20 mouse cellular contexts compared by ENCODE assay signal in genomic region chr2:72141091-72141490, GRCm38 (mm10).
A peak's percentile ranks its signal among the peaks of the same experiment; 100 is the strongest.
DNase-seq lines count a peak whose midpoint lies in the region; ATAC-seq and TF ChIP-seq lines count a peak whose summit lies in the region.
"Had no signal": no experiment of that assay in that cellular context is flagged by ENCODE, and none has a peak within 500 bp of the region (broad histone marks: within the 10 kb centered on the region; RNA-seq: fewer than 3 reads in every experiment).

No protein-coding gene starts in this region.

- TF ChIP-seq CTCF in spleen, adult 2 months (IDR thresholded peaks at IDR 0.05; ENCODE audit: extremely low read depth, insufficient read depth, insufficient read length, insufficient replicate concordance): no peak
- no peak for TF ChIP-seq CTCF in CH12.LX (conservative IDR thresholded peaks at IDR 0.05 in 1 of 2, IDR thresholded peaks at IDR 0.05 in 1 of 2; ENCODE audit: low read depth in 2 of 2, low read length in 2 of 2)
- no peak for TF ChIP-seq CTCF in kidney, adult 2 months (conservative IDR thresholded peaks at IDR 0.05; ENCODE audit: insufficient read depth, insufficient read length, low read depth, low read length)

- H3K27ac ChIP-seq in heart, embryonic 11.5 days (ENCODE audit: low read depth, low read length): no peak overlapping the region
- peak overlapping the region; percentile 70 for H3K27ac ChIP-seq in spleen, adult 2 months (ENCODE audit: insufficient read depth, low read length)
- H3K27ac ChIP-seq in CH12.LX (ENCODE audit: insufficient read depth, low read depth): no peak overlapping the region
- no peak overlapping the region for H3K27ac ChIP-seq in kidney, adult 2 months (ENCODE audit: insufficient read depth, low read depth, low read length)
- H3K27ac ChIP-seq: embryonic facial prominence, embryonic 13.5 days; forebrain, embryonic 12.5 days; gastrocnemius, adult 2 months; hindbrain, embryonic 15.5 days had no signal

- H3K4me2 ChIP-seq in heart, embryonic 11.5 days: no peak overlapping the region
- no peak overlapping the region for H3K4me2 ChIP-seq in CH12.LX (ENCODE audit: insufficient read depth, low read depth, poor library complexity, severe bottlenecking)
- H3K4me2 ChIP-seq: embryonic facial prominence, embryonic 13.5 days; forebrain, embryonic 12.5 days; hindbrain, embryonic 15.5 days had no signal

- no peaks in the 10 kb centered on the region for H3K27me3 ChIP-seq in heart, embryonic 11.5 days (ENCODE audit: control insufficient read depth, insufficient read depth, low read length)
- H3K27me3 ChIP-seq in spleen, adult 2 months (ENCODE audit: control insufficient read depth, insufficient read depth, low read length): no peaks in the 10 kb centered on the region
- H3K27me3 ChIP-seq in CH12.LX (replicated peaks): peaks cover 3% of the 10 kb centered on the region
- H3K27me3 ChIP-seq in splenic B cell, adult 2 months (ENCODE audit: control insufficient read depth, insufficient read depth, low read length, poor library complexity, severe bottlenecking): no peaks in the 10 kb centered on the region
- H3K27me3 ChIP-seq in kidney, adult 2 months (replicated peaks; ENCODE audit: control insufficient read depth, insufficient read depth, low read length): no peaks in the 10 kb centered on the region
- H3K27me3 ChIP-seq: embryonic facial prominence, embryonic 13.5 days; hindbrain, embryonic 15.5 days had no signal

- H3K36me3 ChIP-seq in heart, embryonic 11.5 days (ENCODE audit: control insufficient read depth, insufficient read depth, low read length): no peaks in the 10 kb centered on the region
- no peaks in the 10 kb centered on the region for H3K36me3 ChIP-seq in spleen, adult 2 months (ENCODE audit: control insufficient read depth, insufficient read depth, low read length)
- no peaks in the 10 kb centered on the region for H3K36me3 ChIP-seq in CH12.LX (replicated peaks in 1 of 2; ENCODE audit: control insufficient read depth in 1 of 2, insufficient read depth in 1 of 2, low read length in 1 of 2)
- H3K36me3 ChIP-seq in splenic B cell, adult 2 months (ENCODE audit: control insufficient read depth, insufficient read depth, low read length, poor library complexity, severe bottlenecking): no peaks in the 10 kb centered on the region
- no peaks in the 10 kb centered on the region for H3K36me3 ChIP-seq in kidney, adult 2 months (ENCODE audit: control insufficient read depth, insufficient read depth, low read length)
- H3K36me3 ChIP-seq: embryonic facial prominence, embryonic 13.5 days; forebrain, embryonic 12.5 days; hindbrain, embryonic 15.5 days had no signal

- peaks cover 7% of the 10 kb centered on the region; the same call in 1 of the 2 replicates for H3K4me1 ChIP-seq in heart, embryonic 11.5 days (ENCODE audit: control insufficient read depth, insufficient read depth, low read length)
- peaks cover 24% of the 10 kb centered on the region for H3K4me1 ChIP-seq in spleen, adult 2 months (ENCODE audit: control insufficient read depth, insufficient read depth, insufficient read length)
- peaks cover 8 to 31% of the 10 kb centered on the region in 2 experiments; a peak in 3 of 4 replicates for H3K4me1 ChIP-seq in CH12.LX (ENCODE audit: control insufficient read depth in 1 of 2, insufficient read depth in 2 of 2)
- no peaks in the 10 kb centered on the region; the same call in none of the 2 replicates for H3K4me1 ChIP-seq in kidney, adult 2 months (ENCODE audit: control insufficient read depth, insufficient read depth, low read length)
- H3K4me1 ChIP-seq: hindbrain, embryonic 15.5 days had no signal

- TF ChIP-seq POLR2A in spleen, adult 2 months (IDR thresholded peaks at IDR 0.05; ENCODE audit: low read depth, low read length): no peak
- TF ChIP-seq POLR2A in CH12.LX (IDR thresholded peaks at IDR 0.05; ENCODE audit: low read depth, low read length): no peak
- no peak for TF ChIP-seq POLR2A in kidney, adult 2 months (IDR thresholded peaks at IDR 0.05; ENCODE audit: low read depth, low read length)

- no peaks in the 10 kb centered on the region for H3K79me2 ChIP-seq in CH12.LX (replicated peaks; ENCODE audit: control insufficient read depth, extremely low read depth, insufficient read depth, poor library complexity, severe bottlenecking)

- in situ Hi-C loops in CH12.LX (cut with MboI; ENCODE audit: low pct_ligation_motif_present, low pct_unique_long_range_greater_than_20kb, low sequenced_read_pairs): loop anchor here (10.0 kb wide), 1 partner anchor 46 kb away; no protein-coding TSS in a partner anchor

- dilution Hi-C loops in CH12.LX (cut with MboI; ENCODE audit: extremely low pct_ligation_motif_present, extremely low pct_unique_long_range_greater_than_20kb, low sequenced_read_pairs): no loop called here

- no peak overlapping the region for H3K4me3 ChIP-seq in heart, embryonic 11.5 days (ENCODE audit: low read depth, low read length)
- H3K4me3 ChIP-seq in spleen, adult 2 months (ENCODE audit: extremely low read depth, insufficient read depth, insufficient read length): no peak overlapping the region
- no peak overlapping the region for H3K4me3 ChIP-seq in CH12.LX (replicated peaks in 1 of 3; ENCODE audit: low read depth in 2 of 3, low read length in 2 of 3, poor library complexity in 1 of 3)
- H3K4me3 ChIP-seq in kidney, adult 2 months (ENCODE audit: insufficient read depth, low read depth, low read length): no peak overlapping the region
- H3K4me3 ChIP-seq: embryonic facial prominence, embryonic 13.5 days; forebrain, embryonic 12.5 days; gastrocnemius, adult 2 months; hindbrain, embryonic 15.5 days had no signal

- TF ChIP-seq RAD21 in CH12.LX (IDR thresholded peaks at IDR 0.05; ENCODE audit: low read depth, low read length): no peak

- DNase-seq in heart, adult 11 months: peak; percentile 61
- no peak for DNase-seq in spleen, adult 2 months (ENCODE audit: low read depth in 1 of 2, low spot score in 2 of 2)
- DNase-seq in spleen, postnatal 14 days (ENCODE audit: low spot score in 2 of 2): no peak
- DNase-seq in CH12.LX (ENCODE audit: extremely low read depth): peak; percentile 20
- DNase-seq in splenic B cell, adult 2 months (ENCODE audit: low read depth, low spot score): peak; percentile 35
- no peak for DNase-seq in kidney, adult 2 months
- DNase-seq: adrenal gland, postnatal 25 days; cerebellum, adult 18-20 months; cerebellum, adult 9-11 months; cerebellum, postnatal 36 days; gastrocnemius, adult 2 months; gastrocnemius, postnatal 25 days; heart, postnatal 10 days; heart, postnatal 4 days had no signal

- ATAC-seq in heart, embryonic 11.5 days (replicated peaks; ENCODE audit: insufficient number of reproducible peaks, low FRiP score, low TSS enrichment): no peak
- ATAC-seq: CD4-positive, CD25-positive, alpha-beta regulatory T cell, adult 4 months; inflammation-experienced regulatory T-cells, adult 6 months had no signal

- TF ChIP-seq EP300 in CH12.LX (IDR thresholded peaks at IDR 0.05; ENCODE audit: low read length): no peak

- 75% methylated on average over 8 of the region's 8 CpGs for WGBS in heart, embryonic 11.5 days (ENCODE audit: insufficient replicate concordance)
- 68% methylated on average over 8 of the region's 8 CpGs for WGBS in spleen, adult 2 months
- WGBS in kidney, adult 2 months: 65% methylated on average over 8 of the region's 8 CpGs

- H3K9ac ChIP-seq in heart, embryonic 11.5 days (ENCODE audit: low read depth, low read length): no peak overlapping the region
- H3K9ac ChIP-seq in CH12.LX (ENCODE audit: insufficient read depth, low read depth): no peak overlapping the region
- H3K9ac ChIP-seq: embryonic facial prominence, embryonic 13.5 days; forebrain, embryonic 12.5 days; hindbrain, embryonic 15.5 days had no signal

- H3K9me3 ChIP-seq in heart, embryonic 11.5 days (replicated peaks; ENCODE audit: control insufficient read depth, low read length): peaks cover 2% of the 10 kb centered on the region; the same call in 1 of the 2 replicates
- peaks cover 3% of the 10 kb centered on the region for H3K9me3 ChIP-seq in CH12.LX (replicated peaks; ENCODE audit: low read length)
- H3K9me3 ChIP-seq: forebrain, embryonic 12.5 days; hindbrain, embryonic 15.5 days had no signal

TF ChIP-seq in CH12.LX, 34 proteins besides CTCF, POLR2A, EP300 and RAD21:
- TF ChIP-seq CHD1 (IDR thresholded peaks at IDR 0.05; ENCODE audit: low read depth, low read length): no peak
- no peak for TF ChIP-seq NELFE (IDR thresholded peaks at IDR 0.05; ENCODE audit: low read depth, low read length)
- TF ChIP-seq BHLHE40 (IDR thresholded peaks at IDR 0.05; ENCODE audit: low read depth, low read length): no peak
- TF ChIP-seq ZNF384 (IDR thresholded peaks at IDR 0.05; ENCODE audit: low read depth, low read length): no peak
- TF ChIP-seq ETS1 (conservative IDR thresholded peaks at IDR 0.05; ENCODE audit: low read depth, low read length): no peak
- no peak for TF ChIP-seq TBP (conservative IDR thresholded peaks at IDR 0.05; ENCODE audit: low read depth, low read length)
- no peak for TF ChIP-seq SIN3A (IDR thresholded peaks at IDR 0.05; ENCODE audit: low read length)
- TF ChIP-seq UBTF (IDR thresholded peaks at IDR 0.05; ENCODE audit: low read depth, low read length): no peak
- no peak for TF ChIP-seq SMC3 (IDR thresholded peaks at IDR 0.05; ENCODE audit: low read depth, low read length)
- no peak for TF ChIP-seq MEF2A (IDR thresholded peaks at IDR 0.05; ENCODE audit: borderline replicate concordance, low read depth, low read length)
- no peak for TF ChIP-seq HCFC1 (IDR thresholded peaks at IDR 0.05; ENCODE audit: low read depth, low read length)
- no peak for TF ChIP-seq POLR2AphosphoS2 (IDR thresholded peaks at IDR 0.05; ENCODE audit: low read depth, low read length)
- TF ChIP-seq RCOR1 (conservative IDR thresholded peaks at IDR 0.05; ENCODE audit: low read depth, low read length): no peak
- no peak for TF ChIP-seq GABPA (IDR thresholded peaks at IDR 0.05; ENCODE audit: insufficient replicate concordance, low read depth, low read length)
- no peak for TF ChIP-seq MYC (IDR thresholded peaks at IDR 0.05; ENCODE audit: low read depth, low read length)
- TF ChIP-seq ZMIZ1 (IDR thresholded peaks at IDR 0.05; ENCODE audit: low read depth, low read length): no peak
- TF ChIP-seq MAX (IDR thresholded peaks at IDR 0.05; ENCODE audit: low read length): no peak
- no peak for TF ChIP-seq ZC3H11A (IDR thresholded peaks at IDR 0.05; ENCODE audit: low read depth, low read length)

Comparison
In these comparisons a context has a peak if more than half of its experiments do, and no peak if none do; other contexts are left out.
1. DNase-seq: peak in heart, adult 11 months (single experiment), CH12.LX (single experiment) and splenic B cell, adult 2 months (single experiment); none in spleen, adult 2 months (0 of 2), spleen, postnatal 14 days (0 of 2) and kidney, adult 2 months (single experiment).